Mouse (Mus musculus) lung, adult 2 months (tissue): ENCODE measurements around the gene Tank.

Source experiments
- CTCF ChIP-seq: fragments of 200-500 bp; IDR thresholded peaks from 2 replicates; pipeline ENCODE4 v1.5.1; 2011; ENCODE audit warnings: mild to moderate bottlenecking, low read length, control low read depth; ENCODE audit not compliant: insufficient read depth
- POLR2A ChIP-seq: fragments of 200-500 bp; IDR thresholded peaks from 2 replicates; pipeline ENCODE4 v1.6.1; 2011; ENCODE audit warnings: low read depth, mild to moderate bottlenecking, control low read depth, low read length, borderline replicate concordance; ENCODE audit errors: extremely low read depth

- TF ChIP-seq CTCF (no peak), POLR2A (no peak)
Observed at GRCm38 (mm10) chr2:61599730-61600129, 21.3 kb downstream of the Tank start.
